Mouse (Mus musculus) WW6 (cell line): Measurements from ENCODE around the gene Kmt5c.

Experiments
- DNase-seq: peaks from one replicate; pipeline ENCODE4 v3.0.0-alpha.2; 2013; ENCODE audit warnings: low read depth, low spot score

Kmt5c gene

DNA sequence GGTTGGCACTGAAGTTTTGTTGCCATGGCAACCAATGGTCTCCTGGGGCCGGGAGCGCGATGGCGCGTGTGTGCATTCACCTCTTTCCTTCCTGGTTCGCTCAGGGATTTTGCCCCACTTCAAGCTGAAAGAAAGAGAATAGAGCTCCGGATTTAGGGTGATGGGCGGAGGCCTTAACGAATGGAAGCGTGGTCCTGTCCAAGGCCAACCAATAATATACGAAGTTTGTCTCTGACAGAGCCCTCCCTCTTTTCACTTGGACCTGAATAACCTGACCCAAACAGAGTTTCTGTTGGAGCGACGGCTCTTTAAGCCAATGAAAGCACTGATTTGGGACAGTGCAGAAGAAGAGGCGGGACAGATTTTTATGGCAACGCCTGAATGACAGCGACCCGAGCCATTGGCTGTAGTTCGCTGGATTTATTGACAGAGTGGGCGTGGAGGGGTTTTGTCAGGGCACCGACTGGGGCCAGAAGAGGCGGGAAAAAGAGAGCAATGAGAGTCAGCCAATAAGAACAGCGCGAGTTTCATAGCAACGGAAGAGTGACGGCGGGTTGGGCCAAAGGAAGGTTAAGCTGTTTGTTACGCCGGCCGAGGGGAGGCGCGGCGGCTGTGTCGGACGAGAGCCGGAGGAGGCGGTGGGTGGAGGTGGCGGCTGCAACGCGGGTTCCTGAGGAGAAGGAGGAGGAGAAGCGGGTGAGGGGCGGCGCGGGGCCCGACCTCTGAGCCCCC is at the start of gene Kmt5c:
TSS of gene Kmt5c (plus strand) at position 572 of the 732 bp plus-strand sequence.
- peak; percentile 96 for DNase-seq

DNA sequence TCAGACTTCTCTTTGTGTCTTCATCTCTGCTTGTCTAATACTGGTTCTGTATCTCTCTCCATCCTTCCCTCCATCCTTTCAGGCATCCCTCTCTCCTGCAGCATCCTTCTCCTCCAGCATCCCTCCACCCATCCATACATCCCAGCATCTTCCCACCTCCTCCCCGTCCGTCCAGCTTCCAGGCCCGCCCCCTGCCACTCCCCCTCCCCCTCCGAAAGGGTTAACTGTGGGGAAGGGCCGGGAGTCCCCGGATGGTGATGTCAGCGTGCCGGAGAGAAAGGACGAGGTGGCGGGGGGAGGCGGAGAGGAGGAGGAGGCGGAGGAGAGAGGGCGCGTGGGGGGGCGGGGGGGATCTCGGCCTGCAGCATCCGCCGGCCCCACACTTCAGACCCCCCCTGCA is 49.5 kb upstream of the Kmt5c start, which contains the start of gene Brsk1:
TSS of gene Brsk1 (plus strand) at position 218 of the 400 bp plus-strand sequence.
- DNase-seq, result no peak

DNA sequence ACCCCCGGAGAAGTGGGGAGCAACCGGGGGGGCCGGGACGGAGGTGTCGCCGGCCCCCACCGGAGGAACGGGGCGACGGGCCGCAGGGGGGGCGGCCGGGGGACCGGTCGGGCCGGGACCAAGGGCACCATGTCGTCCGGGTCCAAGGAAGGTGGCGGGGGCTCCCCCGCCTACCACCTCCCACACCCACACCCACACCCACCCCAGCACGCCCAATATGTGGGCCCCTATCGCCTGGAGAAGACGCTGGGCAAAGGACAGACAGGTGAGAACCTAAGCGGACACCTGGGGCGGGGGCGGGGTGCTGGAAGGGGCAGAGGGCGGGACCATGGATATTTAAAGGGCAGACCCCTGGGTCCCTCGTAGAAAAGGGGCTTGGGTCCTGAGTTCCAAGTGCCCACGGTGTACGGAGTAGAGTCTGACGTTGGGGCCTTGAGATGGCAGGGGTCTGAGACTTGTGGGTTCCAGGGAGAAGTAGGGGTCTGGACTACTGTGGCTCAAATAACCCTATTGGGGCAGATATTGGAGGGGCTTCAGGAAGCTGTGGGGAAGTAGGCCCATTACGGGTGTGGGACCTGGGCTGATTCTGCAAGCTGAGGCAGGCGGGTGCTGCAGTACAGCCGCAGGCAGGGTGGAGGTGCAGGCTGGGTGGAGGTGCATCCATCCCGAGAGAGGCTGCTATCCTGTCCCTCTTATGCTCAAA is 48.8 kb upstream of the Kmt5c start:
- no peak for DNase-seq

DNA sequence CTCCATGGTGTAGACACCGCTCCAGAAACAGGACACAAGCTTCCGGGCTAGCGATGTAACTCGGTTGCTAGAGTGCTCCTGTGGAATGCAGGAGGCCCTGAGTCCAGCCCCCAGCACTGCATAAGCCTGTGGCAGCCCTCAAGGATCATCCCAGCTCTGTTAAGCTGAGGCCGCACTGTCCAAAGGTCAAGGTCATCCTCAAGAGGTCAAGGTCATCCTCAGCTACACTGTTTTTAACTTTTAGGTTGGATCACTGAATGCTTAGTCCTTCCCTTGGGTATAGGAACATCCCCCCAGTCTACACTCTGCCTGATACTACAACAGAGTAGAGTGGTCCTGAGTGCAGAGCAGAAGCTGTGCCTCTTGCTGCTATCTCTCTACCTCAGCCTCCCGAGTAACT is 46.9 kb upstream of the Kmt5c start:
- DNase-seq, result no peak

DNA sequence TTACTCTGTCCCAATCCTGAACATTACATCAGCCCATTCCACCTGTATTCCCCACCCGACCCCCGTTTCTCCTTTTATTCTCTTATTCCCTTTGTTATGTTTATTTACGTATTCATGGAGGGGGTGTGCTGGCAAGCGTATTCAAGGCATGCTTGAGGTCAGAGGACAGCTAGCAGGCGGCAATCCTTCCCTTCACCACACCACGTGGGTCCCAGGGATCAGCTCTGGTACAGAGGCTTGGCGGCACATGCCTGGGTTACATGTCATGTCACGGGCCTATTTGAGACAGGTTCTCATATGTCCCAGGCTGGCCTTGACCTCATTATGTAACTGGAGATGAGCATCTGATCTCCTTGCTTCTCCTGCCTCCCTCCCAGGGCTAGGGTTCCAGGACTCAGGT is 37.6 kb upstream of the Kmt5c start:
- DNase-seq, result no peak

DNA sequence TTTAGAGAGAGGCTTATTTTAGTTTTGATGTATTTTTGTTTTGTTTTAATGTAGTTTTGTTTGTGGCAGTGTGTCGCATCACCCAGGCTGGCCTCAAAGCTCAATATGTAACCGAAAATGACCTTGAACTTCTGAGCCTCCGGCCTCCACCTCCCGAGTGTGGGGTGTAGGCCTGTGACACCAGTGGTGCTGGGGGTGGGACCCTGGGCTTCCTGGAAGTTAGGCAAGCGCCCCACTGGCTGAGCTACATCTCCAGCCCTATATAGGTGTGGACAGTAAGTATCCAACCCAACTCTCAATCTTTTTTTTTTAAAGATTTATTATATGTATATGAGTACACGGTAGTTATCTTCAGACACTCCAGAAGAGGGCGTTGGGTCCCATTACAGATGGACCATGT is 36.7 kb upstream of the Kmt5c start:
- DNase-seq, result no peak

DNA sequence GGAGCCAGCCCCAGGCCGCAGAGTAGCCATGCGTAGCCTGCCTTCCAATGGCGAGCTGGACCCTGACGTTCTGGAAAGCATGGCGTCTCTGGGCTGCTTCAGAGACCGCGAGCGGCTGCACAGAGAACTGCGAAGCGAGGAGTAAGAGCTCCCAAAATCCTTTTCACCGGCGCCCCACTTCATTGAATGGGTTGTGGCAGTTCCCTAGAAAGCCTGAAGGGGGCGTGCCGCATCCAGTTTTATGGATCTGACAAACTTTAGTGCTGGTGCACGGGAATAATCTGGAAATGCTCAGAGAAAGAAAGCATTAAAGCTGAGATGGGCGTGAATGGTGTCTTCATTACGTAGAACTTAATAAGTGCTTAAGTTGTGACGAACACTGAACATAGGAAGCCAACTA is 34.8 kb upstream of the Kmt5c start:
- no peak for DNase-seq

DNA sequence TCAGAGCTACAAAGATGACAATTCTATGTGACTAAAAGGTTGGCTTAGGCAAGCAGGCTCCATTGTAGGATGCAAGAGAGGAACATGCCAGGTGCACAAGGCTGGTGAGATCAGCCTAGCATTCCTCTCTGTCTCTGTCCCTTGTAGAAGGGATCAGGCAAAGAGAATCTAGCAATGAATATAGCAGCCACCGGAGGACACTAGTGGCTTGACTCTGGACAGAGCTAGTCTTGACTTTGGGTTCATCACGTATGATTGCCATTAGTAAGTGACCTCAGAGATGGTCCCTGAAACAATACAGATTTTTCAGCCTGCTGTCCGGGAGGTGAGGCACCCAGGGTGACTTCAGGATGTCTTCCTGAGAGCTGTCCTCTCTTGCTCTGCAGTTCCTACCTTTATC is 27.3 kb upstream of the Kmt5c start:
- DNase-seq, result no peak

DNA sequence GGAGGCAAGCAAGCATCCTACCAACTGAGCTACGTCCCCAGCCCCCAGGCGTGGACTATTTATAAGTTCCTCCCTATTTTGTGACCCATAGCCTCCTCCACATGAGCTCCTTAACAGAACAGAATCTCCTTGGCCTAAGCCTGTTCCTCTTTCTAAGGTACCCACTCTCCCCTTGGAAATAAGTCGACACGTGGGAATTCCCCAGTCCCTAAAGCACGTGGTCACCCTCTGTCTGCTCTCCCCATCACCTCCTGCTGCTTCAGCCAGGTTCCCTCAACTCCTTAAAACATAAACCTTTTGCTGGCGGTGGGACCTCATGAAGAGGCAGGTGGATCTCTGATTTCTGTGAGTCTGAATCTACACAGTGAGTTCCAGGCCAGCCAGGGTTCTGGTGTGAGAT is 23.0 kb upstream of the Kmt5c start:
- no peak for DNase-seq

DNA sequence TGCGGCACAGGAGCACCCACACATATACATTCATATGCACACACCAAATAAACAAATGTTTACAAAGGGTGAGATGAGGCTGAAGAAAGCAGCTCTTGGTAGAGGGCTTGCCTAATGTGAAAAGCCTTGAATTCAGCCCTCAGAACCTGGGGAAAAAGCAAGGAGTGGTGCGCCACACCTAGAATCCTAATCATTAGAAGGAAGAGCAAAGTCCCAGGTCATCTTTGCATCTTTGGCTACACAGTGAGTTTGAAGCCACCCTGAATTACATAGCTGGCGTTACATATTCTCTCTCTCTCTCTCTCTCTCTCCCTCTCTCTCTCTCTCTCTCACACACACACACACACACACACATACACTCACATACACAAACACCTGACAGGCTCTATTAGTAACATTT is 20.6 kb upstream of the Kmt5c start:
- DNase-seq, result no peak

DNA sequence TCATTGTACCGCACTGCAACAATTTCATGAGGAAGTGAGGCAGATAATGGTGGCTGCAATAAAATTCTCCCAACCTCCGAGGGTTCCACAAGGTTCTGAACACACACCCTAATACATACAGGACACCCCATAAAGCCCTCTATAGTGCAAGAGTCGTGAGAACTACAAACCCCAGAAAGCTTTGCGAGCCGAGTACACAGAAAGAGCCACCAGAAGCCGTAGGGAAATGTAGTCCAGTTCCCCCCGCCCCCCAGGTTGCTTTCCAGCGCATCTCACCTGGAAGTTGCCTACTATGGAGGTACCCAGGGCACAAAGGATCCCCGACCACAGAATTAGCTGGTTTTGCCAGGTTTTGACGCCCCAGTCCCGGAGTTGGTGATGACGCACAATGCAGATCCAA is 16.4 kb upstream of the Kmt5c start:
- DNase-seq, result no peak

DNA sequence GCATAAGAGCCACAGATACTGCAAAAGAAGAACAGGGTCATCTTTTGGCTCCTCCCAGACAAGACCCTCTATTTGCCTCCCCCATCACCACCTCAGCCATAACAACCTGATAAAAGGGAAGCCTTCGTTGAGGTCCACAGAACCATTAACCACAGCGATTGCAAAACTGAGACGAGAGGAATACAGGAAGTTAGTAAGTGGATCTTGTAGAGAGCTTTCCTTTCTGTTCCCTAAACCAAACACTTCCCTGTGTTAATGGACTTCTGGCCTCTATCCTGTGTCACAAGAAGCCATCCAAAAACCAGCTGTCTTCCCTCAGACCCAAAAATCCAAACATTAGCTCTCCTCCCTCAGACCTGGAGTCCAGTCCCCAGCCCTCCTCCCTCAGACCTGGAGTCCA is 15.6 kb upstream of the Kmt5c start:
- DNase-seq, result no peak

DNA sequence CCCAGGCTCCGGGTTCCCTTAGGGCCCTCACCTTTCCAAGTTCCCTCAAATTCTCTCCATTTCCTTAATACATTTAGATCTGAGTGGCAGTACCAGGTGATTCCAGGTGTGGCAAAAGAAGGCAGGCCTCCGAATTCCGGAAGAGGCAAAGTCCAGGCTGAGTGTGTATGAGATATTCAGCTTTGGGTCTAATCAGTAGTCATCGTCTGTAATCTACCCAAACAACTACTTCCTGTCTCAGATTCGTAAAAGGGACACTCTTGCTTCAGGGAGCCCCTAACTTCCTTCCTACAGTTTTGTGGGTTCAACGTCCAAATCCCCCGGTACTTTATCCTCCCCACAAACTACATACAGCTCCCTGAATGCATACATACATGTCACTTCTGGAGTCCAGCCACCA is 14.7 kb upstream of the Kmt5c start, which contains the start of gene Tmem150b:
TSS of gene Tmem150b (minus strand) at position 81 of the 400 bp plus-strand sequence.
- DNase-seq, result no peak

DNA sequence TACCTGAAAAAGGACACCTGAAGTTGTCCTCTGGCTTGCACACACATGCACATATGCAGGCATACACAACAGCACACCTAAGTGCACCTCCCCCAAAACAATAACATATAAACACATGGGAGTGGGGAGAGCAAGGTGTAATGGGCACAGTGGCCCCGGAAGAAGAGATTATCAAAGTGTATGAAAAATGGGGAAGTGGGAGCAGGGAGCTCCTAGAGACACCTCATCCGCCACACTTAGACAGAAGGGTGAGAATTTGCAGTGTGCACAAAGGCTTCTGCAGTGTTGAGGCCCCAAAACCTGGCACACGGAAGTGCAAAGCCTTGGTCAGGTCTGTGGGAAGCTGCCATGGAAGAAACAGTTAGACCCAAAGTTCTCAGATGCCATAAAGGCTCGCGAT is 8.8 kb upstream of the Kmt5c start:
- DNase-seq, result no peak

DNA sequence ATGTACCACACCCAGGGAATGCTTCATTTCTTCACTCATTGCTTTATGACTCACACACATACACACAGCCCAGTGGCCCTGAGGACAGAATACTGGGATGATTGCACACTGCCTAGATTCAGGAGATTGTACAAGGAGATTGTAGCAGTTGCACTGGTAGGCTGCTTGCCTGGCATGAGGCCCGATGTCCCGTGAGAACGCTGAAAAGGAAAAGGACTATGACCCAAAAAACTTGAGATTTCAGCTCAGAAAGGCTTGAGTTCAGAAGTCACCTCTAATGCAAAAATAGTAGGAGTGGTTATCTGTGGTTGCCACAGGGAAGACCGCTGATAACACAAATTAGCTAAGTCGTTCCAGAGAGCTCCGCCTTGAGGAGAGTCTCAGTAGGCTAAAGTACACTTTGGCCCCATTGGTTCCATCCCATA is 6.9 kb upstream of the Kmt5c start:
- DNase-seq, result no peak

DNA sequence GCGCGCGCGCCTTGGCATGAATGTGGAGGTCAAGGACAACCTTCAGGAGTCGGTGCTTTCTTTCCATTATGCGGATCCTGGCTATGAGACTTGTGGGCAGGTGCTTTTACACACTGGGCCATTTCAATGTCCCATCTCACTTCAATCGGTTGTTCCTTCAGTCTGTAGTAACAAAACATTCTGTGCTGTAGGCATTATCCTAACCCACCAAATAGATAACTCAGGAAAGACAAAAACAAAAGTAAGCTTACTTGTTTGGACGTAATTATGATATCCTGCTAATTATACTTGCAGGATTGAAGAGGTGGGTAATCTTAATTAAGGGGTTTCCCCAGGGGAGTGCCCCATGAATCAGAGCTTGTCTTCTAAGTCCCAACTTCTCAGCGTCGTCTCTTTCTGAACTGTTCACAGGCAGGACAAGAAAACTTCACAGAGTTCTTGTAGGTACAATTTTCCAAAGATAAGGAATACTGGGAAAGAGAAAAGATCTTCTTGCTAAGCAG is 823 bp upstream of the Kmt5c start:
- no peak for DNase-seq

DNA sequence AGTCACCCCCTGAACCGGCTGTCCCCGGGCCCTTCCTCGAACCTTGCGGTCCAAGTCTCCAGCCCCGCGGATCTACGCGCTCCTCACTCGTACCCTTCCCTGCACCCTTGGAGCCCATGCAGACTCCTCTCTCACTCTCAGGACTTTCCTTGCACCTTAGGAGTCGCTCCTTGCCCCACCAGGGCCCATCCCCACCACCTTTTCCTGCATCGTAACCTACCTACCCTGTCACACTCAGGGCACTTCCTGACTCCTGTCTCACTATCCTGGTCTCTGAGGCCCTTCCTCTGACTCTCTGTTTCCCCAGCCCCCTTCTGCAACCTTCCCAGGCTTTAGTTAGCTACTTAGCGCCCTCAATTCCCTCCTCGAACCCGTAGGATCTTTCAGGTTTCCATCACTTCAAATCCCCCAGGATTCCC is 403 bp downstream of the Kmt5c start:
- no peak for DNase-seq

DNA sequence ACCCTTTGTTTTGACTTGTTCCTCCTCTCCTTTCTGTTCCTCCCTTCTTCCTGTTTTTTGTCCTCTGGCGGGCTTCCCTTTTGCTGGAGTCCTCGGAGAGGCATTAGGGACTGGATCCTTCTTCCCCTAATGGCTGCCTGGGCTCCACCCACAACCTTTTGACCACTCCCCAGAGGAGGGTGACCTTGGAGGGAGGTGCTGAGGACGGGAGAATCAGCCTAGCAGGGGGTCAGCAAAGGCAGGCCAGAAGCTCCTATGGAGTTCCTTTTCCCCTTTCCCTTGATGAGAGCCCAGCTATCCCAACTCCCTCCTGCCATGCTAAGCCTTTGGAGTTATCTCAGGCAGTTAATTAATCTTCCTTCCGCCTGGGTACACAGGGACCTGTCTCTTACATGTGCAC is 1.2 kb downstream of the Kmt5c start:
- peak; percentile 42 for DNase-seq

DNA sequence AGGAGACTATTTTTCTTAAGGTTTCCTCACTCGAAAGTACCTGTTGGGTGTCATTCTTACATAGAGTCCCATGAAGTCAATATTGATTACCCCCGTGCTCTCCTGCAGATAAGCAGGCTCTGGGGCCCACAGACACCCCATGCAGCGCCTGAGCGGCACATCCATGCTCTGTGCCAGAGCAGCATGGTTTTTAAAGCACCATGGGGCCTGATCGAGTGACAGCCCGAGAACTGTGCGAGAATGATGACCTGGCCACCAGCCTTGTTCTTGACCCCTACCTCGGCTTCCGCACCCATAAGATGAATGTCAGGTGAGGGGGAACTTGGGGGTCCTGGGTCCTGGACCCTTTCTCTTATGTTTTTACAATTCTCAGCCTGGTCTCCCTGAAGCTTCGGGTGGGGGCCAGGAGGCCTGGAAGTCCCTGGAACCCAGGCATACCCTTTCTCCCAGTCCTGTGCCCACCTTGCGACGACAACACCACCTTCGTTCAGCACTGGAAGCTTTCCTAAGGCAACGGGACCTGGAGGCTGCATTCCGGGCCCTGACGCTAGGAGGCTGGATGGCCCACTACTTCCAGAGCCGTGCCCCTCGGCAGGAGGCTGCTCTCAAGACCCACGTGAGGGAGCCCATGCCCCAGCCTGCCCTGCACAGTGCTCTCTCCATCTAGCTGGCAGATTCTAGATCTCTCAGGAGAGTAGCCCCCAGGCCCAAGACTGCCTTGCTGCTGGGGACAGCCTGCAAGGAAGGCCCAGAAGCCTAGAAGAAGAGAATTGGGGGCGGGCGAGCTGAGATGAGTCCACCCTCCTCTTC is 2.0 kb downstream of the Kmt5c start:
- no peak for DNase-seq

DNA sequence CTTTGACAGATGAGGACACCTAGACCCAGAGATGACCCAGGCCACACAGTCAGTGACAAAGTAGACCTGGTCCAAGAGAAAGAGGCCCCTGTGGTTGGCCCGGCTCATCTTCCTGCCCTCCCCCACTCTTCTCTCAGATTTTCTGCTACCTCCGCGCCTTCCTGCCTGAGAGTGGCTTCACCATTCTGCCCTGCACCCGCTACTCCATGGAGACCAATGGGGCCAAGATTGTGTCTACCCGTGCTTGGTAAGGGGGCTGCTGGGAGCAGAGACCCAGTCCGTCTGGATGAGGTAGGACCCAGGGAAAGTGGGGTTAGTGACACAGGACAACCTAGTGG is 2.5 kb downstream of the Kmt5c start:
- no peak for DNase-seq

DNA sequence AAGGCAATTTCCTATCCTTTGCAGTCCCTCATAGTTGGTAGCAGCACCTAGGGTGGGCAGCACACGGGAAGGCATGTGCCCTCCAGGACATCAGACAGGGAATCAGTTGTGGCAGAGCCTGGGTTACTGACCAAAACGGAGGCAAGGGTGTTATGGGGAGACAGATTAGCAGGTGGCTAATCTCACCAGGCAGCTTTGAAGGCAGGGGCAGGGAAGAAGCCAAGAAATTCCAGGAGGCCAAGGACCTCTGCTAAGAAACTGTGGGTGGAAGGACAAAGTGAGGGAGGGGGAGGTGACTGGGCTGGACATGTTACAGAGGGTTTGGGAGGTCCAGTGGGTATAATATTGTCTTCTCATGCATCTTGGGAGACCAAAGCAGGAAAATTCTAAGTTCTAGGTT is 3.4 kb downstream of the Kmt5c start:
- no peak for DNase-seq

DNA sequence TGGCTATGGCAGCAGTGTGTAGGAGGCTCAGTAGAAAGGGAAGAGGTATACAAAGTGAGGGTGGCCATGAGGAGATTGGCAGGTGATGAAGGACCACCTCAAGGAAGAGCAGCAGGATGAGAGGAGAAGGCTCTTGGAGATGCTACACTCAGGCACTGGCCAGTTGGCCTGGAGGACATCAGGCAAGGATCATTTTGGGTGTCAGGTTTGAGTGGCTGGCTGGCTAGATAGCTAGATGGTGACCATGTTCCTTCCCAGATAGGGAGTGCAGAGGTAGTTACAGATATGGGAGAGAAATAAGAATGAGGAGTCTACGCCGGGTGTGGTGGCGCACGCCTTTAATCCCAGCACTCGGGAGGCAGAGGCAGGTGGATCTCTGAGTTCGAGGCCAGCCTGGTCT is 5.0 kb downstream of the Kmt5c start:
- DNase-seq, result no peak
